Mouse (Mus musculus) stomach, postnatal 0 days (tissue): ENCODE results near the gene Ccn2.

Experiments
- CTCF ChIP-seq: IDR thresholded peaks from 2 replicates; pipeline ENCODE4 v1.5.1; 2016; ENCODE audit warnings: antibody characterized with exemption, low read depth, mild to moderate bottlenecking, moderate library complexity
- EP300 ChIP-seq: optimal IDR thresholded peaks from 2 replicates; pipeline ENCODE3; 2016; ENCODE audit warnings: antibody characterized with exemption

DNA sequence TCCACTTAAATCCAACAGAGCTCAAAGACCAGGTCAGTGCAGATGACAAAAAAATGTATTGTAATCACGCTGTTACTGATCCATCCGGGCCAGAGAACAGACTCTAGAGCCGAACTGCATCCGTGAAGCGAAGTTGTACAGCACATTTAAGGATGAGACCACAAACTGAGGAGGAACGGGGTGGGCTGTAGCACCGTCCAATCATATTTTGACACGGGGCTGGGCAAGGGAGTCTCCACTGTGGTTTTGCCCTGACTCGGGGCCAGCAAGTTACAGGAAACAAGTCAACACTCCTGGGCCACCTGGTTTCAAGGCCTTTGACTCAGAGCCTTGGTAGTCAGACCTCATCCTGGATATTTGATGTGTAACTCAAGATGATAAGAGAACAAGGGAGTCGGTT, 40.6 kb downstream of the Ccn2 start:
- TF ChIP-seq CTCF (no peak), EP300 (no peak)
